Mouse (Mus musculus) brain, embryonic 14.5 days (tissue): ENCODE measurements around the gene Tfr2.

Experiments used
- CTCF ChIP-seq: fragments of 200-500 bp; IDR thresholded peaks from 2 replicates; pipeline ENCODE4 v1.5.1; 2012; ENCODE audit warnings: inconsistent platforms, mild to moderate bottlenecking, moderate library complexity, borderline replicate concordance; ENCODE audit not compliant: insufficient read depth, insufficient read length; ENCODE audit errors: extremely low read depth
- POLR2A ChIP-seq: fragments of 200-500 bp; IDR thresholded peaks from 2 replicates; pipeline ENCODE4 v1.6.1; 2012; ENCODE audit warnings: mild to moderate bottlenecking, inconsistent platforms, borderline replicate concordance; ENCODE audit not compliant: poor library complexity, insufficient read depth, insufficient read length, severe bottlenecking; ENCODE audit errors: extremely low read depth

- TF ChIP-seq POLR2A (no peak), CTCF (no peak)
These were observed 42.2 kb upstream of the Tfr2 start for GRCm38 (mm10) chr5:137527413-137527812.
